Mouse (Mus musculus): ENCODE measurements around the gene Nipal4.

Gene Nipal4

DNA sequence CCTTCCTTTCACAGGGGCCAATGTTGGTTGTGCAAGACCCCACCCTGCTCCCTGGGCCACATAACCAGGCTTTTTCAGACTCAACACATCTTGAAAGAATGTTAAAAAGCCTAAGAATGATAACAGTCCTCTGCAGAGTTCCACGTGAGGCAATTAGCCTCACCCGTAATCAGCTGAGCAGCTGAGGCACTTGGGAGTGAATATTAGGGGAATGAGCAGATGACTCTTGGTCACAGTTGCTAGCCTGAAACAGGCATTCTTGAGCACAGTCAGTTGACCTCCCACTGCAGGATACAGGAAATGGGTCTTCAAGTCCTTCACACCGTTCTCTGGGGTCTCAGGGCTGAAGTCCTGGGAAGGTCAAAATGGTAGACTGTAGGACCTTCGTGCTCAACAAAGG is 44.6 kb downstream of the Nipal4 start:
- in situ Hi-C loops (cut with MboI; ENCODE audit: unreplicated experiment in 2 of 2), result no loop called here

DNA sequence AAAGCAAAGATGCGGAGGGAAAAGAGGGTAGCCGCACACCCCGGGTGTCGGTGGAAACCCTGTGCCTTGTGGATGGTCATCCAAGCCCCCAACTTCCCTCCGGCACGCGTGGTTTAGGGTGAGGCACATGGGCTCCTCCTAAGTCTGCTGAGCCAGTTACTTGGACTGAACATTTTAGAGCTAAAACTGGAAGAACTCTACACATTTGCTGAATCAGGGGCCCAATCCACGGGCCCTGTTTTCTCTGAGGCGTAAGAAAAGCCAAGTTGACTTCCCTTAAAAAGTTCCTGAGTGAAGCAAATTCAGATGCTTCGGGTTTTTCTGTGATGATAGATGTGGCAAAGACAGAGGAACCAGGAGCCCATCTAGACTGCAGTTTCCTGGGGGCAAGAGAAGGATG is 46.2 kb downstream of the Nipal4 start:
- in situ Hi-C loops (cut with MboI; ENCODE audit: unreplicated experiment in 2 of 2), result no loop called here

DNA sequence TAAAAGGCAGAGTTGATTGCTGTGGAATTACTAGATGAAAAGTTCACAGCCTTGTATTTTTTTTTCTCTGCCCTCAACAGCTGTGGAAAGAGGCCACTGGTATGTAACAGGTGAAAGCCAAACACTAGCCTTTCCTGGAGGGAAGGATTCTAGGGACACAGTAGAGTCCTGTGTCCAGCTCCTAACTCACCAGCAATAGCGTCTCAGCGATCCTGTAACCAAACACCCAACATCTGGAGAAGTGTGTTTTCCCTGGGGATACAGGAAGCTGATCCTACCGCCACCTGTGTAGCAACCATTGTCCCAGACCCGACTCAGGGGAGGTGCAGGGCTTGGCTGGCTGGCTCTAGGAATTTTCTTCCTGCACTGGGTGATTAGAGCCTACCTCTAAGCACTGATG is 46.7 kb downstream of the Nipal4 start:
- in situ Hi-C loops (cut with MboI; ENCODE audit: unreplicated experiment in 2 of 2), result no loop called here

DNA sequence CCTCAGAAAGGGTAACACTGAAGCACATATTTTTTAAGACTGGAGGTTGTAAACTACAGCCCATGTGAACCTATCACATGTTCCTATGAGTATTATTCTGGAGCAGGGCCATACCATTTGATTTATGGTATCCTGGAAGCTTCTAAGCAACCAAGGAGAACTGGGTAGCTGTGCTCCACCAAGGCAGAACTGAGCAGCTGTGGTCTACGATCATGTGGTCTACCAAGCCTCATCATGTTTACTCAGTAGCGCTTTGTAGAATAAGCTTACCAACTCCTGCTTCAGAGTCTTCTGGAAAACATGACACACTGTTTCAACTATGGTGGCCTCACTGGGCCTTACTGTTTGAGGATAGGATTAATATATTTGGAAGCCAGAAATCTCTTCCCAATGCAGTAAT is 49.8 kb downstream of the Nipal4 start:
- in situ Hi-C loops (cut with MboI; ENCODE audit: unreplicated experiment in 2 of 2), result no loop called here

DNA sequence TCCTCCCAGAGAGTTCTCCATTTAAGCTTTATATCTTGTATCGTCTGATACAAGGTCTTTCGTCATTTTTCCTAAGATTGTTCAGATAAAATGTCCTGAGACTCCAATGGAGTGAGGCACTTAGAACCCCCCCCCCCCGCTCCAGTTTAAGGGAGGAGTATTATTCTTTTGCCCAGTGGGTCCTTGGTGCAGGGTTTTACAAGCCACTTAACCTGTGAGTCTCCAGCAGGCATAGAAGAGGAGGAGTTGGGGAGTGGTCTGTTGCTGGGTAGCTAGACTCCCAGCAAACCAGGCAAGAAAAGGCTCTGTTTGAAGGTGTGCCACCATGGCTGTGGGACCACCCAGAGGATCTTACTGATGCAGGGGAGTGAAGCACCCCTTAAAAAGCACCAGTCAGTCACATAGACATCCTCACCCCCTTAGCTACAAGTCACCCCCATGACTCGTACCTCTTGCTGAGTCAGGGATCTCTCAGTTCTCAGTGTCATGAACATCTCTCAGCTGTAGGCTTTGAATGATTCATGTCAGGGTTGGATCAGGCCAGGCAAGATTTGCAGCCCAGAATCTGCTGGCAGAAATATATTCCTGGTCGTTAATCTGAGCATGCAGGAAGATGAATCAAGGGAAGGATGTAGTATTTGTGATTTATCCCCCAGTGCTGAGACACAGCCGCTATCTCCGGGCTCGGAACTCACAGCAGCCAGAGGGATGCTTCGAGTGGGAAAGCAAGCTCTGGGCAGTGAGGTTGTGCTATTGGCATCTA is 50.7 kb downstream of the Nipal4 start:
- in situ Hi-C loops (cut with MboI; ENCODE audit: unreplicated experiment in 2 of 2), result no loop called here

DNA sequence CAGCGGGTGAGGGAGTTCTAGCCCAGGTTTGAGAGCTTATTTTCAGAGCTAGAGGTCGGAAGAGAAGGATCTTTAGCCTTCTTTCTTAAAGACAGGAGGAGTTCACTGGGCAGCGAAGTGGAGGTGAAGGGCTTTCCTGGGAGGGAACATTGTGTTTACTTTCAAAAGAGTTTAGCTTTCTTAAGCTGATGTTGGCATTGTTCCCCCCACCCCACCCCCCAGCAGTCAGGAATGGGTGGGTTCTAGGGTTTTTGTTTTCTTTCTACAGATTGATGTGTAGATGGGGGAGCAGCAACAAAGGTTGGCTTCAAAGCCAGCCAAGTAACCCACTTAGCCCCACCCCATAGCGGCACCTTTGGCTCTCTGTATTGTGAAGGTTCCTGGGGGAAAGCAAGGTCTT is 51.3 kb downstream of the Nipal4 start:
- in situ Hi-C loops (cut with MboI; ENCODE audit: unreplicated experiment in 2 of 2), result no loop called here

DNA sequence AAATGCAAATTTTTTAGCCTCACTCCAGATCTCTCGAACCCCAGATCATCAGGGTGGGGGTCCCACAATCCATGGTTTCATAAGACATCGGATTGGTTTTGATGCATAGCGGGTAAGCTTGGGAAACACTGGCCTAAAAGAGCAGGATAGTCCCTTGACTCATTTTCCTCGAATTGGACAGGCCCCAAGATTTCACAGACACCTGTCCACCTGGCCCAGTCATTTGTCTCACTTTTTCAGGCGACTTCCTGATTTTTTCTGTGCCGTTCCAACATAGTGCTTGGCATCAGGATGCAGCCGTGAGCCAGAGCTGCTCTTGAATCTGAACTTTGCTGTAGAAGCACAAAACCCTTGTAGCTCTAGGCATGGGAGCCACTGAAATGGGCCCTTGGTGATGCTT is 52.1 kb downstream of the Nipal4 start:
- in situ Hi-C loops (cut with MboI; ENCODE audit: unreplicated experiment in 2 of 2), result no loop called here

DNA sequence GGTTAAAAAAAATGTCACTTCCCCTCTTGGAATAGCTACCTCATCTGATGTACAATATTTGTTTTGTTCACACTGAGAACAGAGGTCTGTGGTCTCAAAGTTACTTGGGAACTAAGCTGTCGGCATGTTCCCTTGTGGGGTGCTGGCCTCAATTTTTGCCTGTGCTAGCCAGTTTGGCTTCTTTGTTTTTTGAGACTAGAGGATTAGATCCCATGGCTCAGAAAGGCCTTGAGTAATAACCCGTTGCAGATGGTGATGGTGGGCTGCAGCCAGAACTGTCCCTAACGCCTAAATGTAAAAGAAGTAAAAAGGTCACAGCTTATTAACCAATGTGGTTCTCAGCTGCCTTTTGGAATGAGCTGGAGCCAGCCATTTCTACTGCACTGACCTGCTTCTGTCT is 53.1 kb downstream of the Nipal4 start:
- in situ Hi-C loops (cut with MboI; ENCODE audit: unreplicated experiment in 2 of 2), result no loop called here

DNA sequence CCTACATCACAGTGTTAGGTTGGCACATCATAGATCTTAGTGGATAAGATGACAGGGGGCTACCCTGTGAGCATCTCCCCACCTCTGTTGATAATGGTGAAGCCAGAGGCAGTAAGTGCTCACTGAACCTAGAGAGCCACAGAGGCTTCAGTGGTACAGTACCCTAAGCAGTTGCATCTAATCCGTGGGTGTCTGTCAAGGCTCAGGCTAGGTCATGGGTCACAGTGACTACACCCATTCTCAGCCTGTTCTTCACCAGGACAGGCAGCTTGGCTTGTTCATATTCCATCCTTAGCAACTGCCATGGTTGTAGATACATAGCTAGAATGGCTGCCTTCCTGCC is 55.4 kb downstream of the Nipal4 start:
- in situ Hi-C loops (cut with MboI; ENCODE audit: unreplicated experiment in 2 of 2), result no loop called here

DNA sequence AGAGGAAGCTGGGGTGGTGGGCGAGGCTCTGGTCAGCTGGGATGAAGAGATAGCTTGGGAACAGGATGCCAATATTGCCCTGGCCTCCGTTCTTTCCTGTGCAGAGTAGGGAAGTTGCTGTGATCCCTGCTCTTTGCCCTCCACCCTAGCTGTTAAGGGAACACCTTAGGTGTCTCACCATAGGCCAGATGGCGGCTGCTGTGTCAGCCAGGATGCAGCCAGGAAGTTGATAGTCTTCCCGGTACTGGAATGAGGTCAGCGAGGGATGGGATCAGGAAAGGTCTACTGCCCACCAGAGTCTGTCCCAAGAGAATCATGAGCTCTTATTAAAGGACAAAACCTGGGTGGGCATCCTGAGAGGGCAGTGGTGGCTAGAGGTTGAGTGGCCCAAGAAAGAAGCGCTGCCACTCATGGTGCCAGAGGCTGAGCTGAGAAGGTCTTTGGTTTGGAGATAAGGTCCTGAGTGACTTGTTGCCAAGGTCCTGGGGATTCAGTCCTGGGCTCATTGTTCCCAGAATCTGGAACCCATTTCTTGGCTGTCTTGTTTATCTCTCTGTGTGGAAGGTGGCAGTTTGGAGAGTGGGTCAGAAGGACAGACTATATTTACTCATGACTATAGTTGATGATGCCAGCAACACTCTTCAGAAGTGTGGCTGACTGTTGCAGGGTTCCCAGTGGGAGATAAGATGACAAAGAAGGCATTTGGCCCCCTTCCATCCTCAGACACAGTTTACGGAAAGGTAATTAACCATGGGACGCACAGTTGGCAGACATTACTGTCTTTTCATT is 56.0 kb downstream of the Nipal4 start:
- in situ Hi-C loops (cut with MboI; ENCODE audit: unreplicated experiment in 2 of 2), result no loop called here

DNA sequence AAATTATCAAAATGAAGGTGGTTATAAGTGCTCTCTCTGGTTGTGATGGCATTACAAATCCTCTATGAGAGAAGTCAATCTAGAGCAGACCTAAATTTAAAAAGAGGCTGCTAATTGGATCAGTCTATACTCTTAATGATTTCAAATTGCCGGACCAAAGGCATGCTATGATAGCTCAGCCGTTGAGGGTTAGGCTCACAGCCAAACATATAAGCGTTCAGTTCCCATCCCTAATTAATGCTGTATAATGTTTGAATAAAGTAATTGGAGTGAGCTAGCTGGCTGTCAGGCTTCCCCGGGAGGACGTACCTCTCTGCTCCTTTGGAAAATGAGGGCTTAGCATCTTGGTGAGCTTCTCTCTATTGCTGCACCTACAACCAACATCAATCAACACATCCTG is 57.1 kb downstream of the Nipal4 start:
- in situ Hi-C loops (cut with MboI; ENCODE audit: unreplicated experiment in 2 of 2), result no loop called here

DNA sequence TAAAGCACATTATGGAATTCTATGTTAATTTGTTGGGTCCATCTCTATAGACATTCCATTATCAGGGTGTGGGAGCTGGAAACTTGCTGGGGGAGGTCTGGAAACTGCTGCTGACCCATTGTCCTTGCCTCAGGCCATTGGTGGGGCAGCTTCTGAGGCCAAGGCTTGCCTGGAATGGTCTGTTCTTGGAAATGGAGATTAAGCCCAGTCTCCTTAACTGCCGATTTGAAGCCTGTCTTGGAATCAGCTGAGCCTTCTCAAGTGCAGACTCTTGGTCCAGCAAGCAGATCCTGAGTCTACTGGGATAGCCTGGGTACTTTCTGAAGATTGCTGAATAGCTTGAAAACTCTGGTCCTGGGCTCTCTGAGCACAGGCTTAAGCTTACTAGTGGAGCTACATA is 59.3 kb downstream of the Nipal4 start:
- in situ Hi-C loops (cut with MboI; ENCODE audit: unreplicated experiment in 2 of 2), result no loop called here

DNA sequence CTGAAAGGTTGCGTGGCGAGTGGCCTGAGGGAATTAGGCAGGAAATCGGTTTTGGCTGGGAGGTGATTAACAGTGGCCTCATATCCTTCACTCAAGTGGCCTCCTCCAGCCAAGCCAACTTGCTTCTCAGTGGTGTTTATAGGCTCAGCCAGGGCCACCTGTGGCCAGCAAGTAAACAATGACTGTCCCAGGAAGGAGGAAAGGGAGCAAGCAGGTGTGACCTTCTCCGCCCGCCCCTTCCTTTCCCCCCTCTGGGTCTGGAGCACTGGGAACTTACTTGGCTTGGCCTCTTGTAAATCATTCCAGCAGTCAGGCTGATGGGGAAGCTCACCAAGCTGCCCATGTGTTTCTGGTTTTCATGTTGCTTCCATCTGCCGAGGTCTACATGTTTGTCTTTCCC is 64.2 kb downstream of the Nipal4 start:
- in situ Hi-C loops (cut with MboI; ENCODE audit: unreplicated experiment in 2 of 2), result no loop called here

Measured in v-Abl transformed pro-B cells (cell line).